Mouse (Mus musculus): Measurements from ENCODE around the gene Tmem223. TPM values are rescaled to one million over a fixed set of nuclear protein-coding genes. Genes with fewer than 3 reads are reported as not detected.

Tmem223 gene
- polyA plus RNA-seq, 1 experiment from 2014 or later, result 187 TPM

Small RNA genes lying within 50 kb of the gene (microRNA-seq; reads per million reads assigned to microRNA genes)
- not detected for gene Mir6992 (ENCODE audit: borderline replicate concordance, insufficient number of aligned reads)

Other genes with a start within 250 kb of the Tmem223 start
- 0.18 and 0.49 TPM in 2 replicates for gene Slc22a8, start 179.7 kb upstream of the Tmem223 start, polyA plus RNA-seq (2015; fragmentation: Nextera tagmentation; extraction: Ambion mirVana)
- gene Slc22a6, start 153.0 kb upstream of the Tmem223 start, polyA plus RNA-seq (2015; fragmentation: Nextera tagmentation; extraction: Ambion mirVana), result 0.23 and 0.54 TPM in 2 replicates
- gene Chrm1, start 107.2 kb upstream of the Tmem223 start, polyA plus RNA-seq (2015; fragmentation: Nextera tagmentation; extraction: Ambion mirVana), result 0.91 and 2.2 TPM in 2 replicates
- 83.1 and 141 TPM in 2 replicates for gene Slc3a2, start 47.6 kb upstream of the Tmem223 start, polyA plus RNA-seq (2015; fragmentation: Nextera tagmentation; extraction: Ambion mirVana)
- gene Wdr74, start 35.2 kb upstream of the Tmem223 start, polyA plus RNA-seq (2015; fragmentation: Nextera tagmentation; extraction: Ambion mirVana), result 55.6 and 64.3 TPM in 2 replicates
- gene 1700092M07Rik, start 30.3 kb upstream of the Tmem223 start, polyA plus RNA-seq (2015; fragmentation: Nextera tagmentation; extraction: Ambion mirVana), result not detected in 2 replicates
- gene Stx5a, start 29.6 kb upstream of the Tmem223 start, polyA plus RNA-seq (2015; fragmentation: Nextera tagmentation; extraction: Ambion mirVana), result 85.3 and 122 TPM in 2 replicates
- gene Nxf1, start 13.9 kb upstream of the Tmem223 start, polyA plus RNA-seq (2015; fragmentation: Nextera tagmentation; extraction: Ambion mirVana), result 57.3 and 70.5 TPM in 2 replicates
- 117 and 159 TPM in 2 replicates for gene Tmem179b, start 3.5 kb downstream of the Tmem223 start, polyA plus RNA-seq (2015; fragmentation: Nextera tagmentation; extraction: Ambion mirVana)
- gene Taf6l, start 15.4 kb downstream of the Tmem223 start, polyA plus RNA-seq (2015; fragmentation: Nextera tagmentation; extraction: Ambion mirVana), result 14.0 and 14.5 TPM in 2 replicates
- 250 and 252 TPM in 2 replicates for gene Polr2g, start 27.6 kb downstream of the Tmem223 start, polyA plus RNA-seq (2015; fragmentation: Nextera tagmentation; extraction: Ambion mirVana)
- 3.5 and 3.7 TPM in 2 replicates for gene Zbtb3, start 31.6 kb downstream of the Tmem223 start, polyA plus RNA-seq (2015; fragmentation: Nextera tagmentation; extraction: Ambion mirVana)
- 19.5 and 25.9 TPM in 2 replicates for gene Ttc9c, start 48.3 kb downstream of the Tmem223 start, polyA plus RNA-seq (2015; fragmentation: Nextera tagmentation; extraction: Ambion mirVana)
- gene Hnrnpul2, start 49.0 kb downstream of the Tmem223 start, polyA plus RNA-seq (2015; fragmentation: Nextera tagmentation; extraction: Ambion mirVana), result 2.6 and 4.1 TPM in 2 replicates
- not detected in 2 replicates for gene AC129217.1, start 58.8 kb downstream of the Tmem223 start, polyA plus RNA-seq (2015; fragmentation: Nextera tagmentation; extraction: Ambion mirVana)
- gene Bscl2, start 66.5 kb downstream of the Tmem223 start, polyA plus RNA-seq (2015; fragmentation: Nextera tagmentation; extraction: Ambion mirVana), result 50.5 and 77.3 TPM in 2 replicates
- 32.7 and 80.6 TPM in 2 replicates for gene Gng3, start 68.2 kb downstream of the Tmem223 start, polyA plus RNA-seq (2015; fragmentation: Nextera tagmentation; extraction: Ambion mirVana)
- gene Lrrn4cl, start 79.8 kb downstream of the Tmem223 start, polyA plus RNA-seq (2015; fragmentation: Nextera tagmentation; extraction: Ambion mirVana), result 15.3 and 22.8 TPM in 2 replicates
- gene Ubxn1, start 100.5 kb downstream of the Tmem223 start, polyA plus RNA-seq (2015; fragmentation: Nextera tagmentation; extraction: Ambion mirVana), result 177 and 268 TPM in 2 replicates
- 120 and 130 TPM in 2 replicates for gene Uqcc3, start 109.9 kb downstream of the Tmem223 start, polyA plus RNA-seq (2015; fragmentation: Nextera tagmentation; extraction: Ambion mirVana)
- gene Lbhd1, start 112.7 kb downstream of the Tmem223 start, polyA plus RNA-seq (2015; fragmentation: Nextera tagmentation; extraction: Ambion mirVana), result 69.8 and 70.7 TPM in 2 replicates
- gene Gm49403, start 112.9 kb downstream of the Tmem223 start, polyA plus RNA-seq (2015; fragmentation: Nextera tagmentation; extraction: Ambion mirVana), result not detected in 2 replicates
- gene 1810009A15Rik, start 117.9 kb downstream of the Tmem223 start, polyA plus RNA-seq (2015; fragmentation: Nextera tagmentation; extraction: Ambion mirVana), result 76.8 and 83.8 TPM in 2 replicates
- gene Gm49416, start 117.9 kb downstream of the Tmem223 start, polyA plus RNA-seq (2015; fragmentation: Nextera tagmentation; extraction: Ambion mirVana), result not detected in 2 replicates
- 15.9 and 19.0 TPM in 2 replicates for gene Ints5, start 122.0 kb downstream of the Tmem223 start, polyA plus RNA-seq (2015; fragmentation: Nextera tagmentation; extraction: Ambion mirVana)
- 35.9 and 58.5 TPM in 2 replicates for gene Ganab, start 127.1 kb downstream of the Tmem223 start, polyA plus RNA-seq (2015; fragmentation: Nextera tagmentation; extraction: Ambion mirVana)
- gene B3gat3, start 149.4 kb downstream of the Tmem223 start, polyA plus RNA-seq (2015; fragmentation: Nextera tagmentation; extraction: Ambion mirVana), result 35.8 and 37.6 TPM in 2 replicates
- 10.2 and 10.6 TPM in 2 replicates for gene Rom1, start 158.4 kb downstream of the Tmem223 start, polyA plus RNA-seq (2015; fragmentation: Nextera tagmentation; extraction: Ambion mirVana)
- 22.1 and 29.4 TPM in 2 replicates for gene Eml3, start 158.6 kb downstream of the Tmem223 start, polyA plus RNA-seq (2015; fragmentation: Nextera tagmentation; extraction: Ambion mirVana)
- gene Mta2, start 170.9 kb downstream of the Tmem223 start, polyA plus RNA-seq (2015; fragmentation: Nextera tagmentation; extraction: Ambion mirVana), result 62.8 and 87.3 TPM in 2 replicates
- 11.2 and 17.6 TPM in 2 replicates for gene Tut1, start 182.9 kb downstream of the Tmem223 start, polyA plus RNA-seq (2015; fragmentation: Nextera tagmentation; extraction: Ambion mirVana)
- gene Eef1g, start 196.0 kb downstream of the Tmem223 start, polyA plus RNA-seq (2015; fragmentation: Nextera tagmentation; extraction: Ambion mirVana), result 168 and 205 TPM in 2 replicates
- gene Ahnak, start 218.3 kb downstream of the Tmem223 start, polyA plus RNA-seq (2015; fragmentation: Nextera tagmentation; extraction: Ambion mirVana), result 33.6 and 44.4 TPM in 2 replicates